Mouse (Mus musculus) bone marrow, adult 2 months (tissue): ENCODE measurements at regions not wholly inside any gene's neighbourhood (a gene's known extent, or its start where the extent isn't known, plus 50 kb on each side); places are given as distances from the start of the nearest gene placed in this dataset.

Source experiments
- CTCF ChIP-seq: fragments of 200-500 bp; IDR thresholded peaks from 2 replicates; pipeline ENCODE4 v1.5.1; 2011; ENCODE audit warnings: low read length, control low read depth; ENCODE audit not compliant: control insufficient read depth, insufficient read depth
- POLR2A ChIP-seq: fragments of 200-500 bp; IDR thresholded peaks from 2 replicates; pipeline ENCODE4 v1.6.1; 2011; ENCODE audit warnings: low read depth, mild to moderate bottlenecking, control low read depth, low read length, borderline replicate concordance; ENCODE audit not compliant: control insufficient read depth

GRCm38 (mm10) chr5:111971952-111972351 lies 238.2 kb downstream of the Gm26897 start:
- TF ChIP-seq CTCF (no peak), POLR2A (no peak)
